Mouse (Mus musculus) embryonic facial prominence, embryonic 13.5 days (tissue): ENCODE data around the gene Fsd2. TPM values are rescaled to one million over a fixed set of nuclear protein-coding genes. Genes with fewer than 3 reads are reported as not detected.

ENCODE experiments used
- ATAC-seq: fragments of 200-750 bp; cut with Nextera tagmentation; 2 replicates; pipeline ENCODE4 v1.8.0; 2017; ENCODE audit warnings: low read depth; ENCODE audit not compliant: insufficient number of reproducible peaks, insufficient read depth, low FRiP score, low TSS enrichment
- H3K27ac ChIP-seq: fragments of 300-500 bp; sonication (generic); 2 replicates; pipeline ENCODE4 v1.5.1; 2015; ENCODE audit warnings: moderate library complexity, mild to moderate bottlenecking, inconsistent platforms
- H3K27me3 ChIP-seq: fragments of 300-500 bp; sonication (generic); 2 replicates; pipeline ENCODE4 v1.6.1; 2015; ENCODE audit warnings: mild to moderate bottlenecking, inconsistent platforms
- H3K36me3 ChIP-seq: fragments of 300-500 bp; sonication (generic); 2 replicates; pipeline ENCODE4 v1.6.1; 2015; ENCODE audit warnings: mild to moderate bottlenecking, inconsistent platforms
- H3K4me1 ChIP-seq: fragments of 300-500 bp; sonication (generic); 2 replicates; pipeline ENCODE4 v1.6.1; 2015; ENCODE audit warnings: inconsistent platforms
- H3K4me2 ChIP-seq: fragments of 300-500 bp; sonication (generic); 2 replicates; pipeline ENCODE4 v1.6.1; 2015; ENCODE audit warnings: moderate library complexity, mild to moderate bottlenecking, inconsistent platforms
- H3K4me3 ChIP-seq: fragments of 300-500 bp; sonication (generic); 2 replicates; pipeline ENCODE4 v1.5.1; 2015; ENCODE audit warnings: mild to moderate bottlenecking, inconsistent platforms
- H3K9ac ChIP-seq: fragments of 300-500 bp; sonication (generic); 2 replicates; pipeline ENCODE4 v1.6.1; 2015; ENCODE audit warnings: mild to moderate bottlenecking, inconsistent platforms
- H3K9me3 ChIP-seq: fragments of 300-500 bp; sonication (generic); 2 replicates; pipeline ENCODE4 v1.6.1; 2016; ENCODE audit warnings: inconsistent platforms
- WGBS: fragments of 180-500 bp; shearing (Covaris S2); methylation state at CpG from one replicate; pipeline ENCODE4 v1.1.7; 2015; ENCODE audit warnings: mixed read lengths; 5-methylcytosine and 5-hydroxymethylcytosine counted together
- polyA plus RNA-seq: library from polyadenylated mRNA; unstranded; fragments of >200 nt; fragmentation: Nextera tagmentation; extraction: Ambion mirVana; gene quantifications from 2 replicates; pipeline ENCODE4 v1.2.1, GENCODE M21; 2015

The Fsd2 gene
- polyA plus RNA-seq, 1 experiment from 2014 or later = 0.08 TPM

- H3K36me3 ChIP-seq = peaks cover 57% of the 10 kb centered on the region
- H3K27me3 ChIP-seq = no peaks in the 10 kb centered on the region
- H3K4me1 ChIP-seq = 0 out of 2 replicates have a peak, but pooled peaks cover 8% of the 10 kb centered on the region
- WGBS = 77% methylated on average over 9 of the region's 9 CpGs
- H3K9me3 ChIP-seq = no peaks in the 10 kb centered on the region
- H3K27ac ChIP-seq = no peak overlapping the region
- ATAC-seq = no peak
- H3K9ac ChIP-seq = no peak overlapping the region
- H3K4me3 ChIP-seq = no peak overlapping the region
- H3K4me2 ChIP-seq = no peak overlapping the region
These were observed 25.9 kb upstream of the Fsd2 start for GRCm38 (mm10) chr7:81592686-81593085.

GRCm38 (mm10) chr7:81587238-81587637 is 20.5 kb upstream of the Fsd2 start:
- no peak overlapping the region for H3K27ac ChIP-seq
- H3K4me2 ChIP-seq = no peak overlapping the region
- peaks cover 42% of the 10 kb centered on the region for H3K36me3 ChIP-seq
- H3K27me3 ChIP-seq = no peaks in the 10 kb centered on the region
- no peaks in the 10 kb centered on the region for H3K4me1 ChIP-seq
- H3K4me3 ChIP-seq = no peak overlapping the region
- ATAC-seq = no peak
- H3K9me3 ChIP-seq = no peaks in the 10 kb centered on the region
- WGBS = 81% methylated on average over 4 of the region's 4 CpGs
- H3K9ac ChIP-seq = no peak overlapping the region

DNA sequence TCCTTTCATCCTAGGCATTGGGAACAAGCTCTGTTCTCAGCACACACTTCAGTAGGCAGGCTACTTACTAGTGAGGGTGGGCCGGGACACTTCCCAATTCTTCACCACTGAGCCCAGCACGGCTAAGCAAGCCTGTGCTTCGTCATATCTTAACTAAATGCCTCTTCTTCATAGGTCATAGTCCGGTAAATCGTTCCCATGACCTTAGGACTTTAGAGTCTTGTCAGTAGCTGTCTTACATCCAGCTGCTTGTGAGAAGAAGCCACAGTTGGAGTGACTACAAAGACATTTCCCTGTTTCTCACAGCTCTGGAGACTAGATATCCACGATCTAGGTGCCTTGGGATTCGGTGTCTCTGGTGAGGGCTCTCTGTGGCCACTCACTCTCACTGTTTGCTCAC is 18.6 kb upstream of the Fsd2 start:
- H3K4me1 ChIP-seq = no peaks in the 10 kb centered on the region
- peaks cover 38% of the 10 kb centered on the region for H3K36me3 ChIP-seq
- H3K9me3 ChIP-seq = no peaks in the 10 kb centered on the region
- H3K4me2 ChIP-seq = no peak overlapping the region
- ATAC-seq = no peak
- no peak overlapping the region for H3K4me3 ChIP-seq
- H3K27me3 ChIP-seq = no peaks in the 10 kb centered on the region
- H3K9ac ChIP-seq = no peak overlapping the region
- WGBS = 87% methylated on average over 7 of the region's 7 CpGs
- no peak overlapping the region for H3K27ac ChIP-seq

DNA sequence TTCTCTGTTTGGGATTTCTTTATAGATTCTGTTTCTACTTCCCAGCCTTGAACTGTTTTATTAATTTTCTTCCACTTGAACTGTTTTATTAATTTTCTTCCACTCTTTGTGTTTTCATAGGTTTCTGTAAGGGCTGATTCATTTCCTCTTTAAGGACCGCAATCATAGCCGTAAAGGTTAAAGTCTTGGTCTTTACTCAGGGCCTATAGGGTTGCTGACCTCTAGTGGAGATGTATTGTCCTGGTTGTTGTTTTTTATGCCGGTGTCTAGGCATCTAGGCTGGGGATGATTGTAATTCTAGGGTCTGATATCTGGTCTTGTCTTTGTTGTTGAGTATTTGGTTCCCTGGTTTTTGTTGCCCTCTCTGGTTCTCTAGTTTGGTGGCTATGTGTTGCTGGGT is 16.8 kb upstream of the Fsd2 start:
- Histone ChIP-seq H3K9me3 (no peaks in the 10 kb centered on the region), H3K9ac (no peak overlapping the region), H3K4me3 (no peak overlapping the region), H3K27ac (no peak overlapping the region), H3K4me2 (no peak overlapping the region), H3K27me3 (no peaks in the 10 kb centered on the region), H3K36me3 (peaks cover 41% of the 10 kb centered on the region), H3K4me1 (no peaks in the 10 kb centered on the region)
- 69% methylated on average over 3 of the region's 3 CpGs for WGBS
- no peak for ATAC-seq

GRCm38 (mm10) chr7:81579312-81579711 is 12.6 kb upstream of the Fsd2 start:
- H3K4me1 ChIP-seq = no peaks in the 10 kb centered on the region
- 92% methylated on average over 5 of the region's 5 CpGs for WGBS
- ATAC-seq = no peak

GRCm38 (mm10) chr7:81578413-81578812 is 11.7 kb upstream of the Fsd2 start:
- peaks cover 25% of the 10 kb centered on the region for H3K36me3 ChIP-seq
- no peaks in the 10 kb centered on the region for H3K4me1 ChIP-seq
- no peak for ATAC-seq
- WGBS = 88% methylated on average over 7 of the region's 7 CpGs
- H3K27ac ChIP-seq = no peak overlapping the region
- H3K9me3 ChIP-seq = no peaks in the 10 kb centered on the region
- no peak overlapping the region for H3K4me3 ChIP-seq
- H3K9ac ChIP-seq = no peak overlapping the region
- no peak overlapping the region for H3K4me2 ChIP-seq
- H3K27me3 ChIP-seq = no peaks in the 10 kb centered on the region

More at GRCm38 (mm10) chr7:81579312-81579711, 12.6 kb upstream of the Fsd2 start:
- Histone ChIP-seq H3K27me3 (no peaks in the 10 kb centered on the region), H3K9ac (no peak overlapping the region), H3K4me3 (no peak overlapping the region), H3K27ac (no peak overlapping the region), H3K36me3 (peaks cover 25% of the 10 kb centered on the region), H3K9me3 (no peaks in the 10 kb centered on the region), H3K4me2 (no peak overlapping the region)

DNA sequence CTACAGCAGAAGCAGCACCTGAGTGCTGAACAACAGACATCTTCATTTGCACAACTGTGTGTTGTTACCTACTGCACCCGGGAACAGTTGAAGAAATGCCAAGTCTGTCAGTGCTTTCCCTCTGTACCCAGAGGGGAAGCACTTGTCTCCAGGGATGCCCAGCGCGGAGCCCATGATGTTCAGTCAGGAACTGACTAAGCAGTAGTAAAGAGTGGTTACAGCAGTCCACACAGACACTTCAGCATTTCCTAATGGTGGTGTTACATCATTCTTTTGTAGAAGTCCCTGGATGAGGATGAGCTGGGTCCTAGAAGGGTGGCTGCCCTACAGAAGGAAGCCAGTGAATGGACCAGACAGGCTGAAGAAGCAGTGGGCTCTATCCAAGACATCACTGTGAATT is 11.1 kb upstream of the Fsd2 start:
- H3K4me3 ChIP-seq = no peak overlapping the region
- no peak overlapping the region for H3K4me2 ChIP-seq
- H3K9ac ChIP-seq = no peak overlapping the region
- no peaks in the 10 kb centered on the region for H3K9me3 ChIP-seq
- ATAC-seq = no peak
- H3K27me3 ChIP-seq = no peaks in the 10 kb centered on the region
- no peak overlapping the region for H3K27ac ChIP-seq
- H3K4me1 ChIP-seq = 0 out of 2 replicates have a peak, but pooled peaks cover under 1% of the 10 kb centered on the region
- 82% methylated on average over 3 of the region's 3 CpGs for WGBS
- peaks cover 25% of the 10 kb centered on the region for H3K36me3 ChIP-seq

- WGBS = 91% methylated on average over 10 of the region's 10 CpGs
- Histone ChIP-seq H3K4me1 (peaks cover 12% of the 10 kb centered on the region), H3K4me3 (no peak overlapping the region), H3K27ac (no peak overlapping the region), H3K36me3 (peaks cover 25% of the 10 kb centered on the region), H3K27me3 (no peaks in the 10 kb centered on the region), H3K9me3 (no peaks in the 10 kb centered on the region), H3K9ac (no peak overlapping the region), H3K4me2 (no peak overlapping the region)
- no peak for ATAC-seq
These were observed 8.9 kb upstream of the Fsd2 start for GRCm38 (mm10) chr7:81575606-81576005.

DNA sequence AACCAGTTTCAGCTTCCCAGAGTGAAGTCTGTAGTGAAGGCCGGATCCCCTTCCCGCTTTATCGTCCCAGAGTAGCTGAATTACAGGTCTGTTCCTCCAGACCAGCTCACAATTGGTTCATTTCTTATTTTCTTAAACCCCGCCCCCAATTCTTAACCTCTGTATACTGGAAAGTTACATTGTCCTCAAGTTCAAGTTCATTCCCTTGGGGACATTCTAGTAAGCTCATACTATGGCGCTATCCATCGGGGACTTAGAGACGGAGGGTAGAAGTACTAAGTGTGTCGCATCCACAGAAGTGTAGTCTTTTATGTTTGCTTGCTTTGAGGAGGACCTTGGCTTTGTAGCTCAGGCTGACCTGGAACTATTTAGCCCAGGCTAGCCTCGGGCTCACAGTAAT is 7.1 kb upstream of the Fsd2 start:
- Histone ChIP-seq H3K4me1 (peaks cover 12% of the 10 kb centered on the region), H3K4me3 (no peak overlapping the region), H3K27ac (no peak overlapping the region), H3K9me3 (no peaks in the 10 kb centered on the region), H3K4me2 (no peak overlapping the region), H3K9ac (no peak overlapping the region), H3K27me3 (no peaks in the 10 kb centered on the region), H3K36me3 (peaks cover 18% of the 10 kb centered on the region)
- WGBS = 92% methylated on average over 9 of the region's 9 CpGs
- ATAC-seq = no peak

DNA sequence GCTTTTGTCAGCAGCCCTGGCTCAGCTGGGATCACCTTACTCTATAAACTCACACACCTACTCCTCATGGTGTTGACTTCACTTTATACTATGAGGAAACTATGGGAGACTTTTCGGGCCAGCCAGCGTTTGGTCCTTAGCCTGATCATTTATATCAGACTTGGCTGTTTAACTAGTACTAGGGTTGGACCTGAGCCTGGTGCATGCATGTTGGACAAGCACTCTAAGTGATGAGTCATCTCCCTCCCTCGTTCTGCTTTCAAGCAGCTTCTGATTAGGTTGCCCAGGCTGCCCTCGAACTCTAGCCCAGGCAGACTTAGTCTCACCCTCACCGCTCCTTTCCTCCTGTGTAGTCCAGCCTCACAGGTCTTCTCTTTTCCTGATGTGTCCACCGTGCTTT is 6.7 kb upstream of the Fsd2 start:
- H3K4me3 ChIP-seq = no peak overlapping the region
- H3K4me2 ChIP-seq = no peak overlapping the region
- H3K9ac ChIP-seq = no peak overlapping the region
- H3K9me3 ChIP-seq = no peaks in the 10 kb centered on the region
- H3K27ac ChIP-seq = no peak overlapping the region
- WGBS = 90% methylated on average over 6 of the region's 6 CpGs
- no peak for ATAC-seq
- peaks cover 14% of the 10 kb centered on the region for H3K36me3 ChIP-seq
- H3K4me1 ChIP-seq = peaks cover 12% of the 10 kb centered on the region
- no peaks in the 10 kb centered on the region for H3K27me3 ChIP-seq

DNA sequence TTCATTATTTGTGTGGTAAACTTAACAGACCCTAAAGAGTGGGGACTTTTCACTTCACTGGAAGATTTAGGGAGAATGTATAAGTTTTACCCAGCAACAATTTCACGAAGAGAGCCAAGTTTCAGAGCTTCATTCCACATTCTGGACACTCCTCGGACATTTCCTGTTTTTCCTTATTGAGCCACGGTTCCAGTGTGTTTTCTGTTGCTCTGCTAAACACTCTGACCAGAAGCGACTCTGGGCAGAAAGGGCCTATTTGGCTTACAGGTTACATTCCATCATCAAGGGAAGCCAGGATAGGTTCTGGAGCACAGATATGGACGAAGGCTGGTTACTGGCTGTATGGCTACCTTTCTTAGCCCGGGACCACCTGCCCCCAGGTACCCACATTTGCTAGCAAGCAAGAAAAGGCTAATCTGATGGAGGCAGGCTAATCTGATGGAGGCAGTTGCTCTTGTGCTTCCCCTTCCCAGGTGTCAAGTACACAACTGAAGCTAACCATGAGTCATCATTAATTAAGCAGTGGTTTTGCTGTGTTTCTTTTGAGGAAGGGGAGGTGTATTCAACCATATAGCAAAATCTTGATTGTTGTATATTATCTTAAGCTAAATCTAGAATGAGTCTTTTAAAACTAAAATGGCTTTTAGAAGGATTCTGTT is 6.0 kb upstream of the Fsd2 start:
- Histone ChIP-seq H3K9ac (no peak overlapping the region), H3K9me3 (no peaks in the 10 kb centered on the region), H3K27ac (no peak overlapping the region), H3K36me3 (peaks cover 7% of the 10 kb centered on the region; the same call in 1 of the 2 replicates), H3K4me1 (peaks cover 12% of the 10 kb centered on the region), H3K4me2 (peak overlapping the region; percentile 84), H3K27me3 (no peaks in the 10 kb centered on the region), H3K4me3 (peak overlapping the region; percentile 85; the same call in 1 of the 2 replicates)
- WGBS = 72% methylated on average over 6 of the region's 6 CpGs
- ATAC-seq = no peak

DNA sequence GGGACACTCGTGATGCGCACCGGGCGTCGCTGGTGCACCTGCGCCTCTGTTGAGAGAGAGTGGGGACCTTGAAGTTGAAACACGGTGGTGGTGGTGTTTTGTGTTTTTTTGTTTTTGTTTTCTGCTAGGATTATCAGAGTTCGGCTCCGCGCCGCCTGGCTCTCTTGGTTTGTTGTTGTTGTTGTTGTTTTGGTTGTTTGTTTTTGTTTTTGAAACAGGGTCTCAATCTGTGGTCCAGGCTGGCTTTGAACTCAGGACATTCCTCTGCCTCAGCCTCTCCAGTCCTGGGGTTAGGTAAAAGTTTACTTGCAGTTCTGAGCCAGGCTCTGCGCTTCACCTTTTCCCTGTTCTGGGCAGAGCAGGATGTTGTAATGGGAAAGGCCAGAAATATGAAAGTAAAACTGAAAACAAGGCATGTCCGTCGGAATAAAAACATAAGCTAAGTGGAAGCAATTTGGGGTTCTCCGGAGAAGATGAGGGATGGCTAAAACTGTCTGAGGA is 5.2 kb upstream of the Fsd2 start:
- Histone ChIP-seq H3K9ac (peak overlapping the region; percentile 86), H3K36me3 (0 out of 2 replicates have a peak, but pooled peaks cover 3% of the 10 kb centered on the region), H3K4me2 (peak overlapping the region; percentile 84), H3K27ac (peak overlapping the region; percentile 90), H3K27me3 (no peaks in the 10 kb centered on the region), H3K4me3 (peak overlapping the region; percentile 85), H3K9me3 (no peaks in the 10 kb centered on the region), H3K4me1 (peaks cover 12% of the 10 kb centered on the region)
- 17% methylated on average over 15 of the region's 15 CpGs for WGBS
- ATAC-seq = no peak
